Mouse (Mus musculus) neural tube, embryonic 14.5 days (tissue): ENCODE measurements around the gene Crebl2. TPM values are rescaled to one million over a fixed set of nuclear protein-coding genes. Genes with fewer than 3 reads are reported as not detected.

Experiments
- ATAC-seq: fragments of 200-750 bp; cut with Nextera tagmentation; 2 replicates; pipeline ENCODE4 v1.8.0; 2017; ENCODE audit warnings: low read depth, mild to moderate bottlenecking, moderate TSS enrichment, moderate library complexity
- H3K27ac ChIP-seq: fragments of 300-500 bp; sonication (generic); 2 replicates; pipeline ENCODE4 v1.5.1; 2014; ENCODE audit warnings: low read depth, mild to moderate bottlenecking, control low read depth, low read length, moderate library complexity, mixed read lengths
- H3K27me3 ChIP-seq: fragments of 300-500 bp; sonication (generic); 2 replicates; pipeline ENCODE4 v1.6.1; 2014; ENCODE audit warnings: low read length; ENCODE audit not compliant: control insufficient read depth, insufficient read depth
- H3K36me3 ChIP-seq: fragments of 300-500 bp; sonication (generic); 2 replicates; pipeline ENCODE4 v1.6.1; 2014; ENCODE audit warnings: low read length, mixed read lengths; ENCODE audit not compliant: control insufficient read depth, insufficient read depth
- H3K4me1 ChIP-seq: fragments of 300-500 bp; sonication (generic); 2 replicates; pipeline ENCODE4 v1.6.1; 2014; ENCODE audit warnings: low read length; ENCODE audit not compliant: control insufficient read depth, insufficient read depth
- H3K4me2 ChIP-seq: fragments of 300-500 bp; sonication (generic); 2 replicates; pipeline ENCODE4 v1.6.1; 2014; ENCODE audit warnings: mild to moderate bottlenecking, low read depth, low read length, control low read depth
- H3K4me3 ChIP-seq: fragments of 300-500 bp; sonication (generic); 2 replicates; pipeline ENCODE4 v1.5.1; 2014; ENCODE audit warnings: low read depth, low read length, control low read depth, mixed read lengths
- H3K9ac ChIP-seq: fragments of 300-500 bp; sonication (generic); replicated peaks from 2 replicates; pipeline ENCODE4 v1.6.1; 2014; ENCODE audit warnings: low read depth, mild to moderate bottlenecking, control low read depth, low read length, mixed read lengths
- H3K9me3 ChIP-seq: fragments of 300-500 bp; sonication (generic); 2 replicates; pipeline ENCODE4 v1.6.1; 2016; ENCODE audit warnings: low read length; ENCODE audit not compliant: control insufficient read depth
- WGBS: fragments of 180-500 bp; shearing (Covaris S2); extraction: QIAGEN DNeasy Blood & Tissue Kit; methylation state at CpG from one replicate; pipeline ENCODE4 v1.1.7; 2014; 5-methylcytosine and 5-hydroxymethylcytosine counted together
- polyA plus RNA-seq: library from polyadenylated mRNA; unstranded; fragments of >200 nt; fragmentation: Nextera tagmentation; extraction: Ambion mirVana; gene quantifications from 2 replicates; pipeline ENCODE4 v1.2.1, GENCODE M21; 2014

The Crebl2 gene
- polyA plus RNA-seq, 1 experiment from 2014 or later = 4.8 TPM

DNA sequence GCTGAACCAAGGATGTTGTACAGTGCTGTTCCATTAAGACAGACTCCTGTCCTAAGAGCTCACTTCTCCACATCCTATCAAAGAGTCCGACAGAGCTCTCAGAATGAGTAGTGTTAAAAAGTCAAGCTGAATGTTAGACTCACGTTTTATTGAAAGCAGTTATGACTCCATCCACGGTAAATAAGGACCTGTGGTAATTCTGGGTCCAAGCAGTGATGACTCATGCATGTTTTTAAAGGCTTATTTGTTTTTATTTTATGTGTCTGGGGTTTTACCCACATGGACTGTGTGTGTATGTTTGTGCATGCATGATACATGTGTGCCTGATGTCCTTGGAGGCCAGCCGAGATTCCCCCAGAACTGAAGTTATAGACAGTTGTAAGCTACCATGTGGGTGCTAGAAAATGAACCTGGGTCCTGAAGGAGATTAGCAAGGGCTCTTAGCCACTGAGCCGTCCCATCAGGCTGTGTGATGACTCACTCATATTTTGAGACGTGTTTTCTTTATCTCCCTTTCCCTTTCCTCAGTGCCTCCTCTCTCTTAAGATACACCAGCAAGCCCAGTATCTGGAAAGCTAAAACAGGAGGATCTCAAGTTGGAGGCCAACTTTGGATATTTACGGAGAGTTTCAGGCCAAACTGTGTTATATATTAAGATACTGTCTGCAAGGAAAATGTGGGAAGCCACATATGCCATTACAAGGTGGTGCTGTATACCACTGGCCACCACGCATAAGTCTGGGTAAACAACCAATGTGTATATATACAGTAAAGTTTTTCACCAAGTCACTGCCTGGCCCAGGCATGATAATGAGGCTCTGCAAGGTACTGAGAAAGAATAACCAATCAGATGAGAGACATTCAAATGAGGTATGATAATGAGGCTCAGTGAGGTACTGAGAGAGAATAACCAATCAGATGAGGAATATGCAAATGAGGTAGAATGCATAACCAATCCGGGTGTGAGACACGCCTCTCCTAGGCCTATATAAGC lies 74.2 kb downstream of the Crebl2 start:
- no peaks in the 10 kb centered on the region for H3K9me3 ChIP-seq
- no peak overlapping the region for H3K27ac ChIP-seq
- H3K27me3 ChIP-seq = no peaks in the 10 kb centered on the region
- no peaks in the 10 kb centered on the region for H3K36me3 ChIP-seq
- H3K4me2 ChIP-seq = no peak overlapping the region
- H3K4me3 ChIP-seq = no peak overlapping the region
- 95% methylated on average over 10 of the region's 10 CpGs for WGBS
- peaks cover 5% of the 10 kb centered on the region; the same call in 1 of the 2 replicates for H3K4me1 ChIP-seq
- no peak overlapping the region for H3K9ac ChIP-seq
- ATAC-seq = no peak

DNA sequence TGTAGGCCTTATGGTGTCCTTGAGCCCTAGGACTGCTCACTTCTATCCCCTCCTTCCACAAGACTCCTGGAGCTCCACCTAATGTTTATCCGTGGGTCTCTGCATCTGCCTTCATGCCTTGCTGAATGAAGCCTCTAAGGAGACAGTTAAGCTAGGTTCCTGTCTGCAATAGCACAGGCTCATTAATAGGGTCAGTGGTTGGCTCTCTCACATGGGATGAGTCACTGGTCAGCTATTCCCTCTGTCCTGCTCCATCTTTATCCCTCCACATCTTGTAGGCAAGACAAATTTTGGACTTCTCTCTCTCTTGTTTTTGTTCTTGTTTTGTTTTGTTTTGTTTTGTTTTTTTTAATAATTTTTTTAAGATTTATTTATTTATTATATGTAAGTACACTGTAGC lies 75.9 kb downstream of the Crebl2 start:
- H3K9ac ChIP-seq = no peak overlapping the region
- 90% methylated on average over 1 of the region's 1 CpGs for whole genome bisulfite sequencing

More for the DNA sequence above, 75.9 kb downstream of the Crebl2 start:
- ATAC-seq = no peak
- H3K36me3 ChIP-seq = no peaks in the 10 kb centered on the region
- H3K4me1 ChIP-seq = no peaks in the 10 kb centered on the region
- H3K4me3 ChIP-seq = no peak overlapping the region
- no peaks in the 10 kb centered on the region for H3K27me3 ChIP-seq
- no peaks in the 10 kb centered on the region for H3K9me3 ChIP-seq
- no peak overlapping the region for H3K4me2 ChIP-seq
- H3K27ac ChIP-seq = no peak overlapping the region

Other genes with a start within 250 kb of the Crebl2 start
- gene Mansc1, start 197.7 kb upstream of the Crebl2 start, polyA plus RNA-seq = 0.71 and 1.2 TPM in 2 replicates
- gene Borcs5, start 190.6 kb upstream of the Crebl2 start, polyA plus RNA-seq = 51.5 and 53.6 TPM in 2 replicates
- 3.5 and 7.8 TPM in 2 replicates for gene Dusp16, start 37.5 kb upstream of the Crebl2 start, polyA plus RNA-seq
- 35.9 and 37.3 TPM in 2 replicates for gene Gpr19, start 68.4 kb downstream of the Crebl2 start, polyA plus RNA-seq
- 16.7 and 17.5 TPM in 2 replicates for gene Cdkn1b, start 90.2 kb downstream of the Crebl2 start, polyA plus RNA-seq
- 3.8 TPM in 2 replicates for gene Apold1, start 151.6 kb downstream of the Crebl2 start, polyA plus RNA-seq
- gene Ddx47, start 181.5 kb downstream of the Crebl2 start, polyA plus RNA-seq = 70.3 and 76.7 TPM in 2 replicates
- 0.12 and 0.86 TPM in 2 replicates for gene Gprc5a, start 235.5 kb downstream of the Crebl2 start, polyA plus RNA-seq